Mouse (Mus musculus) right cerebral cortex, adult 18-20 months (tissue): ENCODE measurements at regions not wholly inside any gene's neighbourhood (a gene's known extent, or its start where the extent isn't known, plus 50 kb on each side); places are given as distances from the start of the nearest gene placed in this dataset.

Experiments
- DNase-seq: peaks from one replicate; pipeline ENCODE4 v3.0.0; 2022; ENCODE audit warnings: mixed read lengths

- DNase-seq: peak; percentile 15
These were observed 212.3 kb upstream of the Rbfox1 start for GRCm38 (mm10) chr16:5672871-5673270.

GRCm38 (mm10) chr16:5668403-5668967, 216.7 kb upstream of the Rbfox1 start:
- DNase-seq: no peak

- DNase-seq: peak; percentile 48
These were observed 223.2 kb upstream of the Rbfox1 start for GRCm38 (mm10) chr16:5661918-5662317.

- no peak for DNase-seq
These were observed 233.6 kb upstream of the Rbfox1 start for GRCm38 (mm10) chr16:5651551-5651950.

GRCm38 (mm10) chr16:5651002-5651401, 234.2 kb upstream of the Rbfox1 start:
- no peak for DNase-seq

GRCm38 (mm10) chr16:5639956-5640355, 245.2 kb upstream of the Rbfox1 start:
- no peak for DNase-seq

- no peak for DNase-seq
These were observed 255.2 kb upstream of the Rbfox1 start for GRCm38 (mm10) chr16:5629996-5630395.

GRCm38 (mm10) chr16:5627910-5628309, 257.2 kb upstream of the Rbfox1 start:
- no peak for DNase-seq

GRCm38 (mm10) chr16:5627117-5627909, 257.8 kb upstream of the Rbfox1 start:
- no peak for DNase-seq

GRCm38 (mm10) chr16:5625159-5625558, 260.0 kb upstream of the Rbfox1 start:
- no peak for DNase-seq

GRCm38 (mm10) chr16:5620566-5620965, 264.6 kb upstream of the Rbfox1 start:
- no peak for DNase-seq

GRCm38 (mm10) chr16:5616356-5616755, 268.8 kb upstream of the Rbfox1 start:
- no peak for DNase-seq

- no peak for DNase-seq
These were observed 289.8 kb upstream of the Rbfox1 start for GRCm38 (mm10) chr16:5595359-5595758.

GRCm38 (mm10) chr16:5578333-5578732, 306.8 kb upstream of the Rbfox1 start:
- DNase-seq: no peak

- DNase-seq: no peak
These were observed 312.4 kb upstream of the Rbfox1 start for GRCm38 (mm10) chr16:5572780-5573179.

GRCm38 (mm10) chr16:5570619-5571018, 314.5 kb upstream of the Rbfox1 start:
- DNase-seq: no peak

- DNase-seq: no peak
These were observed 313.3 kb upstream of the Eef2kmt start for GRCm38 (mm10) chr16:5569101-5569500.

- DNase-seq: no peak
These were observed 293.2 kb upstream of the Eef2kmt start for GRCm38 (mm10) chr16:5549026-5549425.

GRCm38 (mm10) chr16:5548602-5549001, 292.8 kb upstream of the Eef2kmt start:
- no peak for DNase-seq

- no peak for DNase-seq
These were observed 291.0 kb upstream of the Eef2kmt start for GRCm38 (mm10) chr16:5546808-5547207.

GRCm38 (mm10) chr16:5545801-5546200, 290.0 kb upstream of the Eef2kmt start:
- DNase-seq: no peak

GRCm38 (mm10) chr16:5544436-5544835, 288.7 kb upstream of the Eef2kmt start:
- DNase-seq: no peak

GRCm38 (mm10) chr16:5538836-5539510, 283.2 kb upstream of the Eef2kmt start:
- DNase-seq: no peak
